Comparison of ENCODE assay signal across 29 mouse cellular contexts in genomic region chr6:87873963-87874362, GRCm38 (mm10). TPM values are rescaled to one million over a fixed set of nuclear protein-coding genes. Genes with fewer than 3 reads are reported as not detected.
DNase-seq lines count a peak whose midpoint lies in the region; ATAC-seq and TF ChIP-seq lines count a peak whose summit lies in the region.
"Had no signal": no experiment of that assay in that cellular context is flagged by ENCODE, and none has a peak within 500 bp of the region (broad histone marks: within the 10 kb centered on the region; RNA-seq: fewer than 3 reads in every experiment).

No protein-coding gene starts in this region.

- H3K27ac ChIP-seq in intestine, postnatal 0 days (ENCODE audit: low read depth, low read length): no peak overlapping the region
- no peak overlapping the region for H3K27ac ChIP-seq in intestine, embryonic 16.5 days (ENCODE audit: low read length)
- no peak overlapping the region for H3K27ac ChIP-seq in cerebellum, adult 2 months (ENCODE audit: insufficient read depth, low read length)
- H3K27ac ChIP-seq: embryonic facial prominence, embryonic 13.5 days; hindbrain, embryonic 14.5 days; limb, embryonic 12.5 days; macrophage; midbrain, embryonic 13.5 days; neural tube, embryonic 13.5 days; stomach, embryonic 15.5 days had no signal

- no peak overlapping the region for H3K9ac ChIP-seq in intestine, postnatal 0 days (ENCODE audit: low read depth, low read length)
- no peak overlapping the region for H3K9ac ChIP-seq in intestine, embryonic 16.5 days (ENCODE audit: low read depth, low read length)
- H3K9ac ChIP-seq: embryonic facial prominence, embryonic 13.5 days; heart, embryonic 12.5 days; hindbrain, embryonic 14.5 days; limb, embryonic 12.5 days; liver, postnatal 0 days; midbrain, embryonic 13.5 days; neural tube, embryonic 13.5 days; stomach, embryonic 15.5 days had no signal

- TF ChIP-seq CTCF in intestine, postnatal 0 days (IDR thresholded peaks at IDR 0.05; ENCODE audit: low read depth): peak; percentile 37; the same call in 1 of the 2 replicates
- TF ChIP-seq CTCF in E14TG2a.4 (conservative IDR thresholded peaks at IDR 0.05; ENCODE audit: low read length) (peak; percentile 64), G1E (IDR thresholded peaks at IDR 0.05; ENCODE audit: low read depth, low read length) (0 out of 2 replicates have a peak, but pooled peaks have one; percentile 13)
- no peak for TF ChIP-seq CTCF in cerebellum, adult 2 months (IDR thresholded peaks at IDR 0.05; ENCODE audit: borderline replicate concordance, insufficient read depth, low read depth, low read length)

- H3K27me3 ChIP-seq in intestine, postnatal 0 days (replicated peaks; ENCODE audit: control insufficient read depth, insufficient read depth, low read length): no peaks in the 10 kb centered on the region
- no peaks in the 10 kb centered on the region for H3K27me3 ChIP-seq in intestine, embryonic 16.5 days (replicated peaks; ENCODE audit: control insufficient read depth, insufficient read depth, low read length)
- H3K27me3 ChIP-seq in E14TG2a.4 (ENCODE audit: insufficient read depth, low read length) (no peaks in the 10 kb centered on the region), G1E (ENCODE audit: insufficient read depth, low read length) (peaks cover 18% of the 10 kb centered on the region)
- H3K27me3 ChIP-seq in splenic B cell, adult 2 months (ENCODE audit: control insufficient read depth, insufficient read depth, low read length, poor library complexity, severe bottlenecking): no peaks in the 10 kb centered on the region
- no peaks in the 10 kb centered on the region for H3K27me3 ChIP-seq in cerebellum, adult 2 months (ENCODE audit: control insufficient read depth, insufficient read depth, low read length)
- H3K27me3 ChIP-seq: embryonic facial prominence, embryonic 13.5 days; heart, embryonic 12.5 days; limb, embryonic 12.5 days; midbrain, embryonic 13.5 days; neural tube, embryonic 13.5 days; stomach, embryonic 15.5 days had no signal

- no peak for TF ChIP-seq POLR2A in cerebellum, adult 2 months (IDR thresholded peaks at IDR 0.05; ENCODE audit: borderline replicate concordance, insufficient read depth, low read length)

- H3K36me3 ChIP-seq in intestine, postnatal 0 days (ENCODE audit: control insufficient read depth, insufficient read depth): no peaks in the 10 kb centered on the region
- H3K36me3 ChIP-seq in intestine, embryonic 16.5 days (ENCODE audit: control insufficient read depth, insufficient read depth, low read length): no peaks in the 10 kb centered on the region
- H3K36me3 ChIP-seq in E14TG2a.4 (ENCODE audit: insufficient read depth, low read length): no peaks in the 10 kb centered on the region
- H3K36me3 ChIP-seq in G1E (replicated peaks): no peaks in the 10 kb centered on the region
- no peaks in the 10 kb centered on the region for H3K36me3 ChIP-seq in splenic B cell, adult 2 months (ENCODE audit: control insufficient read depth, insufficient read depth, low read length, poor library complexity, severe bottlenecking)
- H3K36me3 ChIP-seq: embryonic facial prominence, embryonic 13.5 days; heart, embryonic 12.5 days; limb, embryonic 12.5 days; midbrain, embryonic 13.5 days; neural tube, embryonic 13.5 days; stomach, embryonic 15.5 days had no signal

- 87% methylated on average over 2 of the region's 2 CpGs for WGBS in intestine, postnatal 0 days
- 88% methylated on average over 2 of the region's 2 CpGs for WGBS in intestine, embryonic 16.5 days
- WGBS in cerebellum, adult 2 months: 90% methylated on average over 2 of the region's 2 CpGs

- ATAC-seq in intestine, postnatal 0 days: no peak
- no peak for ATAC-seq in intestine, embryonic 16.5 days
- ATAC-seq in G1E (ENCODE audit: extremely low read depth, insufficient number of reproducible peaks, low FRiP score, poor library complexity, severe bottlenecking): no peak
- ATAC-seq: forebrain, embryonic 16.5 days; inflammation-experienced regulatory T-cells, adult 6 months; midbrain, embryonic 13.5 days had no signal

- H3K4me3 ChIP-seq in intestine, postnatal 0 days (ENCODE audit: low read depth, low read length): no peak overlapping the region
- H3K4me3 ChIP-seq in intestine, embryonic 16.5 days (ENCODE audit: low read length): no peak overlapping the region
- H3K4me3 ChIP-seq in E14TG2a.4 (replicated peaks; ENCODE audit: low read length): no peak overlapping the region
- H3K4me3 ChIP-seq in G1E (ENCODE audit: low read depth, low read length): no peak overlapping the region
- H3K4me3 ChIP-seq in cerebellum, adult 2 months (replicated peaks; ENCODE audit: insufficient read depth, low read depth, low read length): no peak overlapping the region
- H3K4me3 ChIP-seq: embryonic facial prominence, embryonic 13.5 days; heart, embryonic 12.5 days; limb, embryonic 12.5 days; midbrain, embryonic 13.5 days; neural tube, embryonic 13.5 days; stomach, embryonic 15.5 days had no signal

- H3K4me2 ChIP-seq in intestine, postnatal 0 days (replicated peaks; ENCODE audit: low read depth): no peak overlapping the region
- no peak overlapping the region for H3K4me2 ChIP-seq in intestine, embryonic 16.5 days (ENCODE audit: low read depth, low read length)
- H3K4me2 ChIP-seq: embryonic facial prominence, embryonic 13.5 days; heart, embryonic 12.5 days; hindbrain, embryonic 14.5 days; limb, embryonic 12.5 days; midbrain, embryonic 13.5 days; neural tube, embryonic 13.5 days; stomach, embryonic 15.5 days had no signal

- H3K4me1 ChIP-seq in intestine, postnatal 0 days (replicated peaks; ENCODE audit: control insufficient read depth, insufficient read depth, low read length): 0 out of 2 replicates have a peak, but pooled peaks cover under 1% of the 10 kb centered on the region
- H3K4me1 ChIP-seq in intestine, embryonic 16.5 days (ENCODE audit: control insufficient read depth, insufficient read depth, low read length): peaks cover 5% of the 10 kb centered on the region; the same call in 1 of the 2 replicates
- H3K4me1 ChIP-seq in E14TG2a.4 (replicated peaks; ENCODE audit: low read depth, low read length) (peaks cover 42% of the 10 kb centered on the region), G1E (ENCODE audit: insufficient read depth, low read depth, low read length) (peaks cover 33% of the 10 kb centered on the region)
- no peaks in the 10 kb centered on the region for H3K4me1 ChIP-seq in cerebellum, adult 2 months (ENCODE audit: control insufficient read depth, insufficient read depth, low read length)
- H3K4me1 ChIP-seq: embryonic facial prominence, embryonic 13.5 days; limb, embryonic 12.5 days; midbrain, embryonic 13.5 days; neural tube, embryonic 13.5 days; stomach, embryonic 15.5 days had no signal

- no peak for DNase-seq in G1E (ENCODE audit: low spot score)
- DNase-seq in splenic B cell, adult 2 months (ENCODE audit: low read depth, low spot score): peak; percentile 15
- no peak for DNase-seq in cerebellum, adult 2 months
- DNase-seq in heart, adult 9 months (ENCODE audit: low spot score in 2 of 2): no peak
- DNase-seq: adrenal gland, postnatal 14 days; B cell, adult 2 months; cerebellum, adult 11 months; cerebellum, adult 9-11 months; gastrocnemius, postnatal 14 days; heart, postnatal 4 days; kidney, adult 2 months; layer of hippocampus, adult 9-11 months; liver, postnatal 0 days; lung, postnatal 10 days; right cerebral cortex, postnatal 4 days; thymus, postnatal 14 days had no signal

- no peaks in the 10 kb centered on the region for H3K9me3 ChIP-seq in intestine, postnatal 0 days (ENCODE audit: control insufficient read depth)
- no peaks in the 10 kb centered on the region; the same call in 1 of the 2 replicates for H3K9me3 ChIP-seq in intestine, embryonic 16.5 days (ENCODE audit: control insufficient read depth, low read length)
- H3K9me3 ChIP-seq in E14TG2a.4 (ENCODE audit: low read length): no peaks in the 10 kb centered on the region
- peaks cover 3% of the 10 kb centered on the region; the same call in 1 of the 2 replicates for H3K9me3 ChIP-seq in G1E (replicated peaks)
- H3K9me3 ChIP-seq: embryonic facial prominence, embryonic 13.5 days; heart, embryonic 12.5 days; limb, embryonic 12.5 days; midbrain, embryonic 13.5 days; neural tube, embryonic 13.5 days; stomach, embryonic 15.5 days had no signal

RNA-seq across cellular contexts. Expression of gene Copg1, which starts 13.7 kb away (rescaled TPM):
- 88.5 and 89.5 TPM in 2 replicates for polyA plus RNA-seq in intestine, postnatal 0 days (2015; fragmentation: Nextera tagmentation; extraction: Ambion mirVana)
- 162 and 166 TPM in 2 replicates for polyA plus RNA-seq in intestine, embryonic 16.5 days (2015; fragmentation: Nextera tagmentation; extraction: Ambion mirVana)
- 53.7 and 61.5 TPM in 2 replicates for total RNA-seq in G1E (2014; fragmentation: Nextera tagmentation)
- total RNA-seq in G1E (2017): 73.3 and 81.9 TPM in 2 replicates
- polyA plus RNA-seq in G1E (2012): 16.1 and 45.2 TPM in 2 replicates
- 262 and 265 TPM in 2 replicates for polyA plus RNA-seq in cerebellum, adult 2 months (2012; rRNA removed)

RNA-seq across cellular contexts. Expression of gene Cnbp, which starts 23.1 kb away (rescaled TPM):
- 385 and 395 TPM in 2 replicates for polyA plus RNA-seq in intestine, postnatal 0 days (2015; fragmentation: Nextera tagmentation; extraction: Ambion mirVana)
- polyA plus RNA-seq in intestine, embryonic 16.5 days (2015; fragmentation: Nextera tagmentation; extraction: Ambion mirVana): 831 and 949 TPM in 2 replicates
- total RNA-seq in G1E (2014; fragmentation: Nextera tagmentation): 679 and 832 TPM in 2 replicates
- 948 and 1,031 TPM in 2 replicates for total RNA-seq in G1E (2017)
- 124 and 135 TPM in 2 replicates for polyA plus RNA-seq in G1E (2012)
- 347 and 359 TPM in 2 replicates for polyA plus RNA-seq in cerebellum, adult 2 months (2012; rRNA removed)

RNA-seq across cellular contexts. Expression of gene Isy1, which starts 35.4 kb away (rescaled TPM):
- polyA plus RNA-seq in intestine, postnatal 0 days (2015; fragmentation: Nextera tagmentation; extraction: Ambion mirVana): 24.5 and 26.4 TPM in 2 replicates
- polyA plus RNA-seq in intestine, embryonic 16.5 days (2015; fragmentation: Nextera tagmentation; extraction: Ambion mirVana): 42.5 and 50.5 TPM in 2 replicates
- 46.7 and 53.5 TPM in 2 replicates for total RNA-seq in G1E (2014; fragmentation: Nextera tagmentation)
- total RNA-seq in G1E (2017): 62.5 and 65.2 TPM in 2 replicates
- 46.2 and 54.9 TPM in 2 replicates for polyA plus RNA-seq in G1E (2012)
- 36.2 and 36.4 TPM in 2 replicates for polyA plus RNA-seq in cerebellum, adult 2 months (2012; rRNA removed)

RNA-seq across cellular contexts. Expression of gene Gm45140, which starts 38.4 kb away (rescaled TPM):
- 1.3 and 2.0 TPM in 2 replicates for polyA plus RNA-seq in intestine, postnatal 0 days (2015; fragmentation: Nextera tagmentation; extraction: Ambion mirVana)
- 3.7 and 4.1 TPM in 2 replicates for polyA plus RNA-seq in intestine, embryonic 16.5 days (2015; fragmentation: Nextera tagmentation; extraction: Ambion mirVana)
- total RNA-seq in G1E (2014; fragmentation: Nextera tagmentation) (10.5 and 12.1 TPM in 2 replicates), G1E (2017) (17.5 and 19.5 TPM in 2 replicates)
- polyA plus RNA-seq in G1E (2012): 9.0 and 13.8 TPM in 2 replicates
- polyA plus RNA-seq in cerebellum, adult 2 months (2012; rRNA removed): 4.9 and 5.7 TPM in 2 replicates

RNA-seq across cellular contexts. Expression of gene Hmces, which starts 39.8 kb away (rescaled TPM):
- 17.9 and 19.3 TPM in 2 replicates for polyA plus RNA-seq in intestine, postnatal 0 days (2015; fragmentation: Nextera tagmentation; extraction: Ambion mirVana)
- 31.6 and 35.6 TPM in 2 replicates for polyA plus RNA-seq in intestine, embryonic 16.5 days (2015; fragmentation: Nextera tagmentation; extraction: Ambion mirVana)
- total RNA-seq in G1E (2014; fragmentation: Nextera tagmentation) (19.8 and 32.3 TPM in 2 replicates), G1E (2017) (31.3 and 31.4 TPM in 2 replicates)
- polyA plus RNA-seq in G1E (2012): 20.0 and 23.7 TPM in 2 replicates
- 45.9 and 49.9 TPM in 2 replicates for polyA plus RNA-seq in cerebellum, adult 2 months (2012; rRNA removed)
